Mouse (Mus musculus): ENCODE data around the gene Mcts1.

DNA sequence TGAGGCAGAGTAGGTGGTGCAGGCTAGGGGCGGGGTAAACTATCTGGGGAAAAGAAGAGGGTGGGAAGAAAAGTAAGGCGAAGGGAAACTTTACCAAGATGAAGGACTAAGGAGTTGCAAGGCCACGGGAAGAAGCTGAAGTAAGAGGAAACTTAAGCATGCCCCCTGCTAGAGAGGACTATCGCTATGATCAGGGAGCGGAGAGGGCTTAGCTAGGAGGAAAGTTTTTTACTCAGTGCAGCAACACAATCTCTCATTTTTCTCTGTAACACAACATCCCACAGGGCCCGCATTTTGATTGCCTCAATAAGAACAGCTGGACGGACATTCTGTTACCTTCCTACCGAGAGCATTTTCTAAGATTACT, 35.2 kb upstream of the Mcts1 start:
- TF ChIP-seq MAX (IDR thresholded peaks at IDR 0.05) (no peak), CTCF (IDR thresholded peaks at IDR 0.05; ENCODE audit: control insufficient read depth, insufficient read depth, insufficient read length) (no peak), USF1 (IDR thresholded peaks at IDR 0.05; ENCODE audit: low read depth) (no peak), MYOD1 (IDR thresholded peaks at IDR 0.05; ENCODE audit: control insufficient read depth, insufficient read length, low read depth) (no peak), CEBPB (IDR thresholded peaks at IDR 0.05; ENCODE audit: low read depth) (no peak)

All from C2C12 (cell line).